Mouse (Mus musculus) CD8-positive naive resting alpha-beta T cell, adult 2 months (primary cell): Measurements from ENCODE around the gene Ifi27l2a.
"Not testable (repeated sequence)": the region's sequence is repeated elsewhere in the genome, so short reads cannot be mapped to it uniquely, and the experiment has no call there.

ENCODE experiments used
- DNase-seq, 2 experiments: peaks; one replicate each; pipeline ENCODE4 v3.0.0; 2022; ENCODE audit warnings: low read depth in 2 of 2, low spot score in 2 of 2

Ifi27l2a gene

GRCm38 (mm10) chr12:103443524-103443923, at the start of gene Ifi27l2a:
Ifi27l2a (minus strand) TSS chr12:103443680.
- DNase-seq, result no peak

DNA sequence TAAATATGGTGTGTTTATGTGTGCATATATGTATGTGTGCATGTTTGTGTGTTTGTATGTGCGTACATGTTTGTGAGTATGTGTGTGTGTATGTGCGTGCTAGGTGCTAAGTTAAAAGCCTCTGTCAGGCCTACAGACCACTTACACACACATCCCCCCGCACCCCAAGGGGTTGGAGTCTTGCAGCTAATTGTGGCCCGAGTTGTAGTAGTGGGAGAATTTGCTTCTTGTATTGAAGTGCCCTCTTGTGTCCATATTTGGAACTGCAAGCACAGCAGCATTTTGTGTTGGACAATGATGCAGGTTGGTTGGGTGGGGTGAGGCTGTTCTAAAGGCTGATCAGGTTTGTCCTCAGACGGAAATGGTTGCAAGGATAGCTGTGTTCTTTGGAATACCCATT, 49.3 kb upstream of the Ifi27l2a start:
- DNase-seq, result peak; percentile 74 to 83

DNA sequence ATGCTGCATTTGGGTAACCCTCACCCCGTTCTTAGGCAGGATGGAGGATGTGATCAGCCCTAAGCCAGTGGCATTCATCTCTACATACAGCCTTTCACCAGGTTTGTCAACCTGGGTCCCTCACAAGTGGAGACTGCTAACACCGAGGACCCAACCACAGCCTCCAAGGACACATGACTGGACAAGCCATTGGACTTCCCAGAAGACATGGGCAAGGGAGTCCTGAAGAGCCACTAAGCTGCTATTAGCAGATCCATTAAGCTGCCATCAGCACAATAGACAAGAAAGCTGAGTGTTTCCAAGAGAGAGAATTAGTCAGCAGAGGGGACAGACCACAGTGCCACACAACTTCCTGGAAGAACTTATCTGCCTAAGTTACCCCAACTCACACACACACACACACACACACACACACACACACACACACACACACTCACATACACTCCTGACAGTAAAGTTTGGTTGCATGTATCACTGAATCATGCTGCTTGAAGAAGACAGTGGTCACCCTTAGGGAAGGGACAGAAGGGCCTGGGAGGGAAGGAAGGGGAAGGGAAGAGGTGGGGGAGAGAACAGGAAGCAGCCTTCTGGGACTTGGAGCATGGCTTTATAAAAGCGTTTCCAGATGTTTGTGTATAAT, 47.7 kb upstream of the Ifi27l2a start:
- DNase-seq, result no peak

DNA sequence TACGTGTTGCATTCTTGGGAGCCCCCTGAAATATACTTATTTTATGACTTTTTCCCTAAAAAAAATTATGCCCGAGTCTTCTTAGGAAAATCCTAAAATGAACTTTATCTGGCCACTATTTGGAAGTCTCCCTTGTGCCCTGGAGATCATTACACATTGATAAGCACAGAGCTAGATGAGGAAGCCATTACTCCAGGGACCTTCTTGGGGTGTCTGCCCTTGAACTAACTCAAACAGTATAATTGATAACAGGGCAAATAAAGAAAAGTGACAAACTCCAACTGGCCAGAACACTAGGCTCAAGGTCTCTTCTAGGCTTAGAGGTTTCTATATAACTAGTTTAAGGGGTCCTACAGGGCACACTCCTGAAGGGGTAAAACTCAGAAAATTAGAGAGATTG, 44.3 kb upstream of the Ifi27l2a start:
- no peak for DNase-seq

- DNase-seq, result no peak
Measured at GRCm38 (mm10) chr12:103487276-103487675, 43.8 kb upstream of the Ifi27l2a start.

- no peak for DNase-seq
Measured at GRCm38 (mm10) chr12:103486726-103487125, 43.2 kb upstream of the Ifi27l2a start.

DNA sequence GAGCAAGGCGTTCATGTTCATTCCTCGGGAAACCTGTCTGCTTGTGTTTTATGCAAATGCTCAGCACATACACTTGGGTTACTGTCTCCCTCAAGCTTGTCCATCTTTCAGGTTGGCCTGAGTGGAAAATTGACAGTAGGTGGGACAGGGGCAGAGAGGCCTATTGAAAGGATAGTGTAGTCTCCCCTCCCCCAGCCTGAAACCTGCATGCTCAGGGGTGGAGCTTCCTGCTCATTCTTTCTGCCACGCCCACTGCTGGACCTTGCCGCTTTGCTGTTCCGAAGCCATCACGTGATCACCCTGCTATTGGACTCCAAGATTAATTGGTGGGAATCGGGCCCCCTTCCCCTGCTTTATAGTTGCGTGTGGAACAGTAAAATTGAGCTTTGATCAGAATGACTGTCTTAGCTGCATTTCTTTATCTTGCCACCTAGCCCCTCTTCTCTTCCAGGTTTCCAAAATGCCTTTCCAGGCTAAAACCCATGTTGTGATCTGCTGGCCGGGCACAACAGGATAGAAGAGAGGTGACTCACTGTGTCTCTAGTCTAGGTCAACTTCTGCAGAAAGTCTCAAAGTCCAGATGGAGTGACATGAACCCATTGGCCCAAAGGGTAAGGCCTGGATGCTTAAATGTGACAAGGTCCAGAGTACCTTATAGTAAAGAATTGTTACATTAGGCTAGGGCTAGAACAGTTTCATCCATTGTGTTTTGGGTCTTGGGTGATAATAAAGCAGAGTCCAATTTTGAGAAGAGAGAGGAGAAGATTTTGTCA, 40.9 kb upstream of the Ifi27l2a start:
- DNase-seq, result not testable (repeated sequence)

DNA sequence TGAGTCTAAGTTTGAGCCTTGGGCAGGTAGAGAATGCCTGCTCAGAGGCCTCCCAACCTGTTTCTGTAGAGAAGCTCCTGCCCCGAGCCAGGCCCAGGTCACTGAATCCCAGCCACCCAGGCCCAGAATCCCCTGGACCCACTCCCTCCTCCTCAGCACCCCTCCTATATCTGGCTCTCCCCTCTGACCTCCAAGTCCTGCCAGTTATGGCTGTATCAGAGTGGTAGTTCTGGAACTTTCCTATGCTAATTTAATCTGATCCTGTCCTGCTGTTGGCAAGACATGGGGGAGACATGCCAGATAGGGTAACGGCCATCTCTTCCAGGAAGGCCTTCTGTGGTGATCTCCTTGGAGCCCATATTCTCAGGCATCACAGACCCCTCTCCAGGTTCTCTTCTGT, 39.3 kb upstream of the Ifi27l2a start:
- DNase-seq, result no peak

- no peak for DNase-seq
Measured at GRCm38 (mm10) chr12:103481671-103482070, 38.2 kb upstream of the Ifi27l2a start.

- DNase-seq, result no peak
Measured at GRCm38 (mm10) chr12:103477461-103478015, 34.1 kb upstream of the Ifi27l2a start.

- no peak for DNase-seq
Measured at GRCm38 (mm10) chr12:103476779-103477389, 33.4 kb upstream of the Ifi27l2a start.

DNA sequence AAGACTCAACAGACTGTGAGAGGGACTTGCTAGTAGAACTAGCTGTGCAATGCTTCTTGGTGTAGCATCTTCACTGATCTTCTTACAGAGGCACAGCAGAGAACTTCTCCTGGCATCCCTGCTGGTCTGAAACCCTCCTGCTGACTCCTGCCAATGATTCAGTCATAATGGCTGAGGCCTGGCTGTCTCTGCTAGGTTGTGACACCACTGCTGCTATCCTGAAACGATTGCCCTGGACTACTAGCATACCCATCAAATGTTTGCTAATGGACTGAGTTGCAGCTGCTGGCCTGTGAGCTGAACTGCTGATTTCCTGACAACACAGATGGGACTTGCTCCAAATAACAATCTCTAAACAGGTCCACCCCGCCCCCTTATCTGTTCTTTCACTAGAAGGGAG, 31.0 kb upstream of the Ifi27l2a start:
- DNase-seq, result no peak

DNA sequence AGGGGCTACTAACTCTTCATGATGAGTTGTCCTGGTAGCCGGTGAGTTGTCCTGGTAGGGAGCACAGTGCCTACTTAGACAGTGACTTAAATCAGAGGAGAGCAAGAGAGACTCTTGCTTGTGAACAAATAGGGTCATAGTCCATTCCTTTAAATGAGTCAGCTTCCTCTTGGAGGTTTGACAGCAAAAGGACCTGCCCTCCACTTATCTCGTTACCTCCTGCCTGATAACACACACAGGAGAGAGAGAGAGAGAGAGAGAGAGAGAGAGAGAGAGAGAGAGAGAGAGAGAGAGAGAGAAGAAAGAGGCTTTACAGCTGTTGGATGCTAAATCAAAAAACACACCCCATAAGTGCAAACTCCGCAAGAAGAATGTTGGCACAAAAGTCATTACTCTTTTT, 13.7 kb upstream of the Ifi27l2a start, which contains the start of gene Ifi27l2b:
Gene Ifi27l2b (minus strand): TSS at position 84 of the 400 bp plus-strand sequence.
- DNase-seq, result no peak

GRCm38 (mm10) chr12:103456727-103457126, 13.2 kb upstream of the Ifi27l2a start:
- DNase-seq, result not testable (repeated sequence)

DNA sequence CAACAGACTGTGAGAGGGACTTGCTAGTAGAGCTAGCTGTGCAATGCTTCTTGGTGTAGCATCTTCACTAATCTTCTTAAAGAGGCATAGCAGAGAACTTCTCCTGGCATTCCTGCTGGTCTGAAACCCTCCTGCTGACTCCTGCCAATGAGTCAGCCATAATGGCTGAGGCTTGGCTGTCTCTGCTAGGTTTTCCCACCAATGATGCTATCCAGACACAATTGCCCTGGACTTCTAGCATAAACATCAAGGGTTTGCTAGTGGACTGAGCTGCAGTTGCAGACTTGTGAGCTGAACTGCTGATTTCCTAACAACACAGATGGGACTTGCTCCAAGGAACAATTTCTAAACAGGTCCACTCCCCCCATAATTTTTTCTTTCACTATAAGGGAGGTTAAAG, 9.9 kb upstream of the Ifi27l2a start:
- no peak for DNase-seq

- DNase-seq, result no peak
Measured at GRCm38 (mm10) chr12:103445060-103445459, 1.6 kb upstream of the Ifi27l2a start.

DNA sequence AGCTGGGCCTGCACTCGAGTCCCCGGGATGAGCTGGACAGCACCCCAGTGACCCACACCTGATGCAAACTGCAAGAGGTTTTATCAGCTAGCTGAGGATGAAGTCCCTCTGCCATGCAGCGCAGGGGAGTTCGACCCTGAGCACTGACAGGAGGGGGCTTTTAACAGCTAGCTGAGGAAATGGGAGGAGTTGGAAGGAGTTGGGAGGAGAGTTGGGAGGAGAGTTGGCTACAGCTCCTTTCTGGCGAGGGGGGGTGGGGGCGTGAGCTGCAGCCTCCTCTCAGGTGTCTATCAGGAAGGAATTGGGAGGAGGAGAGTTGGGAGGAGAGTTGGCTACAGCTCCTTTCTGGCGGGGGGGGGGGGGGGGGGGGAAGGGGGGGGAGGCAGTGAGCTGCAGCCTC, 781 bp upstream of the Ifi27l2a start:
- not testable (repeated sequence) for DNase-seq

DNA sequence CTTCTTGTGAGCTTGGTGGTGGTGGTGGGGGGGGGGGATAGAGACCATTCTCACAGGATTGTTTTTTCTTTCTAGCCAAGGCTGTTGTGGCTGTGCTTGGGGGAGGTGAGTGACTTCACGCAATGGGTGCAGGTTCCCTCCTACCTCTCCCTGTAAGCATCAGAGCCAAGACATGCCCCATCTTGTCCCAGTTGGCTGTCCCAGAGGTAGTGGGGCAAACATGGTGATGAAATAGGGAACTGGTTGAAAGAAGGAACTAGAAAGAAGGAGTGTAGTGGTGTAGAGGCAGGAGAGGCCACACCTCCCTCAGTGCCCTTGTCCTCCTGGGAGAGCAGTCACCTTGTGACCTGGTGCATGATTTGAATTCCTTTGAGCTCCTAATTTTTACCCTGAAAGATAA, 5.9 kb downstream of the Ifi27l2a start:
- no peak for DNase-seq

DNA sequence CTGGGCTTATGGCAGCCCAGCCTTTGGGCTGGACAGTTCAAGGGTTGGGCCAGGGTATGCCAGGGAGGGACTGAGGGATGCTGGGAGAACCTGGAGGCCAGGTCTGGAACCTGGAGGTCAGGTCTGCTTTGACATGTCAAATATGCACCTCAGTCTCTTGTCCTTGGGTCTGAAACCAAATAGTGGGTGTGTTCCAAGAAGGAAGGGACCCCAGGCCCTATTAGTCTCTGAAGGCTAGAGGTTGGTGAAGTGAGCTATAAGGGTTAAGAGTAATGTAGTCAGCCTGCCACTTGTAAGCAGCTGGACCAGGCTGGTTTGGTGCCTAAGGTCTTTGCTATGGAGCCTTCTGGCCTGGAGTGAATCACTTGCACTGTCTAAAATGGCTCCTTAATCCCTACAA, 8.6 kb downstream of the Ifi27l2a start:
- no peak for DNase-seq

GRCm38 (mm10) chr12:103433986-103434731, 9.3 kb downstream of the Ifi27l2a start, which contains the start of gene Ifi27:
Ifi27 (plus strand) TSS chr12:103434211.
- peak; percentile 61 to 74 for DNase-seq

- no peak for DNase-seq
Measured at GRCm38 (mm10) chr12:103433430-103433829, 10.1 kb downstream of the Ifi27l2a start.
